Mouse (Mus musculus) lung, embryonic 15.5 days (tissue): ENCODE data around the gene Ahsa1. TPM values are rescaled to one million over a fixed set of nuclear protein-coding genes. Genes with fewer than 3 reads are reported as not detected.

ENCODE experiments used
- ATAC-seq: fragments of 200-750 bp; cut with Nextera tagmentation; 2 replicates; pipeline ENCODE4 v1.8.0; 2017; ENCODE audit warnings: moderate number of reproducible peaks, borderline replicate concordance; ENCODE audit not compliant: low FRiP score, low TSS enrichment; ENCODE audit errors: extremely low read depth
- H3K27ac ChIP-seq: fragments of 300-500 bp; sonication (generic); 2 replicates; pipeline ENCODE4 v1.5.1; 2015; ENCODE audit warnings: moderate library complexity, mild to moderate bottlenecking, inconsistent platforms
- H3K27me3 ChIP-seq: fragments of 300-500 bp; sonication (generic); 2 replicates; pipeline ENCODE4 v1.6.1; 2015; ENCODE audit warnings: inconsistent platforms
- H3K36me3 ChIP-seq: fragments of 300-500 bp; sonication (generic); 2 replicates; pipeline ENCODE4 v1.6.1; 2015; ENCODE audit warnings: inconsistent platforms
- H3K4me1 ChIP-seq: fragments of 300-500 bp; sonication (generic); 2 replicates; pipeline ENCODE4 v1.6.1; 2015; ENCODE audit warnings: inconsistent platforms
- H3K4me2 ChIP-seq: fragments of 300-500 bp; sonication (generic); 2 replicates; pipeline ENCODE4 v1.6.1; 2015; ENCODE audit warnings: inconsistent platforms, mild to moderate bottlenecking, moderate library complexity
- H3K4me3 ChIP-seq: fragments of 300-500 bp; sonication (generic); 2 replicates; pipeline ENCODE4 v1.5.1; 2015; ENCODE audit warnings: mild to moderate bottlenecking, inconsistent platforms
- H3K9ac ChIP-seq: fragments of 300-500 bp; sonication (generic); 2 replicates; pipeline ENCODE4 v1.6.1; 2015; ENCODE audit warnings: inconsistent platforms
- H3K9me3 ChIP-seq: fragments of 300-500 bp; sonication (generic); 2 replicates; pipeline ENCODE4 v1.6.1; 2016; ENCODE audit warnings: inconsistent platforms
- WGBS: fragments of 180-500 bp; shearing (Covaris S2); methylation state at CpG from one replicate; pipeline ENCODE4 v1.1.7; 2015; 5-methylcytosine and 5-hydroxymethylcytosine counted together
- microRNA-seq: library from miRNA; unstranded; fragments of <30 nt; microRNA quantifications from one replicate; pipeline ENCODE4, GENCODE M21; 2016
- polyA plus RNA-seq: library from polyadenylated mRNA; unstranded; fragments of >200 nt; fragmentation: Nextera tagmentation; extraction: Ambion mirVana; gene quantifications from 2 replicates; pipeline ENCODE4 v1.2.1, GENCODE M21; 2015

Ahsa1 gene
- polyA plus RNA-seq, 1 experiment from 2014 or later: 232 TPM

GRCm38 (mm10) chr12:87317951-87318350 is 51.7 kb downstream of the Ahsa1 start:
- no peak overlapping the region for H3K4me3 ChIP-seq
- H3K4me2 ChIP-seq: no peak overlapping the region
- H3K4me1 ChIP-seq: no peaks in the 10 kb centered on the region
- H3K9me3 ChIP-seq: no peaks in the 10 kb centered on the region
- WGBS: 75% methylated on average over 1 of the region's 1 CpGs
- H3K27ac ChIP-seq: no peak overlapping the region
- H3K9ac ChIP-seq: no peak overlapping the region
- no peak for ATAC-seq
- H3K36me3 ChIP-seq: peaks cover 13% of the 10 kb centered on the region
- H3K27me3 ChIP-seq: no peaks in the 10 kb centered on the region

GRCm38 (mm10) chr12:87319229-87319628 is 53.0 kb downstream of the Ahsa1 start:
- no peak overlapping the region for H3K27ac ChIP-seq
- no peak overlapping the region for H3K4me3 ChIP-seq
- 64% methylated on average over 3 of the region's 3 CpGs for WGBS
- ATAC-seq: no peak
- H3K9ac ChIP-seq: no peak overlapping the region
- H3K36me3 ChIP-seq: peaks cover 9% of the 10 kb centered on the region; the same call in 1 of the 2 replicates
- H3K4me2 ChIP-seq: no peak overlapping the region
- H3K9me3 ChIP-seq: no peaks in the 10 kb centered on the region
- no peaks in the 10 kb centered on the region for H3K4me1 ChIP-seq
- H3K27me3 ChIP-seq: no peaks in the 10 kb centered on the region

Small RNA genes within 50 kb of the gene (microRNA-seq; reads per million reads assigned to microRNA genes)
- not detected for gene Gm47293

Other genes starting within 250 kb of the Ahsa1 start
- 0.06 and 0.07 TPM in 2 replicates for gene Tmem63c, start 245.1 kb upstream of the Ahsa1 start, polyA plus RNA-seq
- 6.4 and 7.1 TPM in 2 replicates for gene Ngb, start 163.9 kb upstream of the Ahsa1 start, polyA plus RNA-seq
- 33.3 and 34.4 TPM in 2 replicates for gene Gstz1, start 119.3 kb upstream of the Ahsa1 start, polyA plus RNA-seq
- gene Pomt2, start 118.5 kb upstream of the Ahsa1 start, polyA plus RNA-seq: 16.4 and 16.8 TPM in 2 replicates
- 1.3 and 1.9 TPM in 2 replicates for gene Samd15, start 66.8 kb upstream of the Ahsa1 start, polyA plus RNA-seq
- gene Tmed8, start 66.0 kb upstream of the Ahsa1 start, polyA plus RNA-seq: 2.2 and 2.6 TPM in 2 replicates
- 0.26 and 0.39 TPM in 2 replicates for gene Noxred1, start 27.7 kb upstream of the Ahsa1 start, polyA plus RNA-seq
- 40.7 and 41.1 TPM in 2 replicates for gene Vipas39, start 223 bp upstream of the Ahsa1 start, polyA plus RNA-seq
- gene Ism2, start 33.2 kb downstream of the Ahsa1 start, polyA plus RNA-seq: 0.84 and 1.0 TPM in 2 replicates
- 95.8 and 105 TPM in 2 replicates for gene Sptlc2, start 121.9 kb downstream of the Ahsa1 start, polyA plus RNA-seq
- 285 and 321 TPM in 2 replicates for gene Slirp, start 177.4 kb downstream of the Ahsa1 start, polyA plus RNA-seq
- 47.5 and 48.0 TPM in 2 replicates for gene Alkbh1, start 177.5 kb downstream of the Ahsa1 start, polyA plus RNA-seq
- 116 and 118 TPM in 2 replicates for gene Snw1, start 205.8 kb downstream of the Ahsa1 start, polyA plus RNA-seq
- gene Gm5788, start 228.2 kb downstream of the Ahsa1 start, polyA plus RNA-seq: not detected in 2 replicates
- not detected in 2 replicates for gene Gm8300, start 247.8 kb downstream of the Ahsa1 start, polyA plus RNA-seq